Mouse (Mus musculus) ES-Bruce4 (cell line): ENCODE measurements at regions not wholly inside any gene's neighbourhood (a gene's known extent, or its start where the extent isn't known, plus 50 kb on each side); places are given as distances from the start of the nearest gene placed in this dataset.

Source experiments
- H3K27ac ChIP-seq: 2 replicates; pipeline ENCODE4 v1.5.1; 2012; ENCODE audit warnings: low read length, inconsistent platforms; ENCODE audit not compliant: insufficient read depth
- H3K27me3 ChIP-seq: 2 replicates; pipeline ENCODE4 v1.6.1; 2012; ENCODE audit warnings: mild to moderate bottlenecking, low read length, inconsistent platforms; ENCODE audit not compliant: control insufficient read depth, poor library complexity, insufficient read depth, severe bottlenecking
- H3K36me3 ChIP-seq: 2 replicates; pipeline ENCODE4 v1.6.1; 2012; ENCODE audit warnings: inconsistent platforms, mild to moderate bottlenecking, low read length, moderate library complexity; ENCODE audit not compliant: control insufficient read depth, poor library complexity, insufficient read depth, severe bottlenecking
- H3K4me1 ChIP-seq: one replicate; pipeline ENCODE4 v1.8.1; 2011; ENCODE audit warnings: low read length; ENCODE audit not compliant: control insufficient read depth, insufficient read depth
- H3K4me3 ChIP-seq: 2 replicates; pipeline ENCODE4 v1.5.1; 2011; ENCODE audit warnings: low read depth, mild to moderate bottlenecking, low read length
- H3K9ac ChIP-seq: 2 replicates; pipeline ENCODE4 v1.6.1; 2012; ENCODE audit warnings: low read depth, mild to moderate bottlenecking, inconsistent platforms; ENCODE audit not compliant: poor library complexity, severe bottlenecking
- H3K9me3 ChIP-seq: replicated peaks from 2 replicates; pipeline ENCODE4 v1.6.1; 2012; ENCODE audit warnings: mild to moderate bottlenecking, low read length, inconsistent platforms; ENCODE audit not compliant: control insufficient read depth, poor library complexity, insufficient read depth, severe bottlenecking
- CTCF ChIP-seq: IDR thresholded peaks from one replicate; pipeline ENCODE4 v1.8.1; 2011; ENCODE audit warnings: low read depth, low read length
- EP300 ChIP-seq: IDR thresholded peaks from 2 replicates; pipeline ENCODE4 v1.6.1; 2011; ENCODE audit warnings: low read depth, low read length; ENCODE audit not compliant: insufficient read depth
- POLR2A ChIP-seq: IDR thresholded peaks from one replicate; pipeline ENCODE4 v1.8.1; 2011; ENCODE audit warnings: low read length; ENCODE audit not compliant: insufficient read depth

GRCm38 (mm10) chr8:92732229-92732628 is 58.1 kb downstream of the Irx6 start:
- TF ChIP-seq POLR2A = no peak
- no peak for TF ChIP-seq EP300
- TF ChIP-seq CTCF = no peak

GRCm38 (mm10) chr8:92735646-92736045 is 61.6 kb downstream of the Irx6 start:
- Histone ChIP-seq H3K4me3 (no peak overlapping the region), H3K9ac (no peak overlapping the region), H3K27ac (no peak overlapping the region), H3K27me3 (no peaks in the 10 kb centered on the region; the same call in 1 of the 2 replicates), H3K9me3 (no peaks in the 10 kb centered on the region), H3K36me3 (no peaks in the 10 kb centered on the region), H3K4me1 (no peaks in the 10 kb centered on the region)
- TF ChIP-seq EP300 = no peak
- TF ChIP-seq POLR2A = no peak
- TF ChIP-seq CTCF = no peak

More at GRCm38 (mm10) chr8:92732229-92732628, 58.1 kb downstream of the Irx6 start:
- H3K4me1 ChIP-seq = no peaks in the 10 kb centered on the region
- H3K4me3 ChIP-seq = no peak overlapping the region
- no peaks in the 10 kb centered on the region; the same call in 1 of the 2 replicates for H3K27me3 ChIP-seq
- H3K36me3 ChIP-seq = no peaks in the 10 kb centered on the region
- no peaks in the 10 kb centered on the region for H3K9me3 ChIP-seq
- no peak overlapping the region for H3K9ac ChIP-seq
- no peak overlapping the region for H3K27ac ChIP-seq

DNA sequence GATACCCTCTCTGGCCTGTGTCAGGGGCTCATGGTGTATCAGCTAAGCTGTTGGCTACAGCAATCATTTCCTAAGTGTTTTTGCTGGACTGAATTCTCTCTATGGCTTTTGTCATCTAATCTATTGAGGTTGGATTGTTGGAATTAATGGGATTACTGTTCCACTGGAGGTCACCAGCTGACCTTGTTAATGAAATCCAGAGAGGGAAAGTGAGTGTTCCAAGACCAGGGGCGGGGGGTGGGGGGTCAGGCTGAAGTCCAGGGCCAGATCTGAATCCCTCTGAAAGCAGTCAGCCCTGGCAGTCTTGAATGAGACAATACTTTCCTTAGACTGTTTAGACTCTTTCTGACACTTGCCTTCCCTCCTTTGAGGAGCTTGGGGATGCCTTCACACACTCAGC is 64.0 kb downstream of the Irx6 start:
- no peaks in the 10 kb centered on the region for H3K9me3 ChIP-seq
- no peak overlapping the region for H3K4me3 ChIP-seq
- H3K27me3 ChIP-seq = peaks cover 1% of the 10 kb centered on the region; the same call in 1 of the 2 replicates
- TF ChIP-seq CTCF (no peak), EP300 (no peak), POLR2A (no peak)
- no peaks in the 10 kb centered on the region for H3K4me1 ChIP-seq
- no peak overlapping the region for H3K9ac ChIP-seq
- no peak overlapping the region for H3K27ac ChIP-seq
- H3K36me3 ChIP-seq = no peaks in the 10 kb centered on the region

DNA sequence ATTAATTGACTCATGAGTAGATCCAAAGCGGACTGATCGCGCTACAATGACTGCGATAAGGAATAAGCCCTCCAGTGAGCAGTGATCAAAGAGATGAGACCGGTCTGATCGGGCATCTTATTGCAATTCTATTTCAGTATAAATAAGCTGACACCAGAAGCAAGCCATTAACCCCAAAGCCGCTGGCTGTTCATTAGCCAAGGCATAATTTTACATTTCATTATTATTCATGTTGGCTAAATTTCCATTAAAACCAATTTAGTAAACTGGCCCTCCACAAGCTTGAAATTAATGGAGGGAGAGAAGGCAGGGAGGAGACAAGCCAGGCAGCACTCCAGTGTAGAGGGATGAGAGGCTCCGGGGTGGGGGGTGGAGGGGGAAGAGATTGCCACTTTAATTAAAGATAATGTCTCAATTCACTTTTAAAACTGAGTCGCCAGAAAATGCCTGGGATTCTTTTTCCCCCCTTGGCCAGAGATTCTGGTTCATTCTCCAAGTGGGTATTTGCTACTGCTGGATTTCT is 66.3 kb downstream of the Irx6 start:
- Histone ChIP-seq H3K27ac (no peak overlapping the region), H3K9ac (no peak overlapping the region), H3K9me3 (no peaks in the 10 kb centered on the region), H3K36me3 (no peaks in the 10 kb centered on the region), H3K27me3 (peaks cover 3% of the 10 kb centered on the region), H3K4me1 (no peaks in the 10 kb centered on the region), H3K4me3 (no peak overlapping the region)
- TF ChIP-seq EP300 = no peak
- TF ChIP-seq POLR2A = no peak
- no peak for TF ChIP-seq CTCF

GRCm38 (mm10) chr8:92741836-92742235 is 67.7 kb downstream of the Irx6 start:
- TF ChIP-seq POLR2A (no peak), EP300 (no peak), CTCF (no peak)
- Histone ChIP-seq H3K9ac (no peak overlapping the region), H3K9me3 (no peaks in the 10 kb centered on the region), H3K27ac (no peak overlapping the region), H3K27me3 (peaks cover 3% of the 10 kb centered on the region), H3K4me3 (no peak overlapping the region), H3K36me3 (no peaks in the 10 kb centered on the region), H3K4me1 (no peaks in the 10 kb centered on the region)

GRCm38 (mm10) chr8:92743108-92743507 is 69.0 kb downstream of the Irx6 start:
- Histone ChIP-seq H3K9me3 (no peaks in the 10 kb centered on the region), H3K4me1 (no peaks in the 10 kb centered on the region), H3K36me3 (no peaks in the 10 kb centered on the region), H3K27me3 (peaks cover 3% of the 10 kb centered on the region), H3K27ac (no peak overlapping the region), H3K4me3 (no peak overlapping the region), H3K9ac (no peak overlapping the region)
- 0 out of 2 replicates have a peak, but pooled peaks have one; percentile 10 for TF ChIP-seq EP300
- no peak for TF ChIP-seq POLR2A
- TF ChIP-seq CTCF = no peak
